Mouse (Mus musculus): ENCODE data around the gene Slc24a3.

- TF ChIP-seq POLR2A (IDR thresholded peaks at IDR 0.05; ENCODE audit: insufficient read depth, low read depth, low read length), result no peak
- TF ChIP-seq CTCF (IDR thresholded peaks at IDR 0.05; ENCODE audit: insufficient read depth, low read depth, low read length), result no peak
Measured at GRCm38 (mm10) chr2:145188828-145189227, 21.3 kb downstream of the Slc24a3 start.
